Mouse (Mus musculus) B cell, adult (primary cell): ENCODE data around the gene Sel1l3. TPM values are rescaled to one million over a fixed set of nuclear protein-coding genes. Genes with fewer than 3 reads are reported as not detected.

Source experiments
- total RNA-seq: library from RNA; stranded (reverse); gene quantifications from 4 replicates; pipeline ENCODE4 v1.2.4, GENCODE M21; 2023; ENCODE audit not compliant: inconsistent age

The Sel1l3 gene
- 0.77 to 1.3 TPM (median 0.97 TPM) in 4 replicates for total RNA-seq

GRCm38 (mm10) chr5:53213711-53214352 is at the start of gene Sel1l3:
TSS of gene Sel1l3 (minus strand) at chr5:53213927.

Other genes starting within 250 kb of the Sel1l3 start
- not detected in 4 replicates for gene Slc34a2, start 175.8 kb downstream of the Sel1l3 start, total RNA-seq
- 38.0 to 55.7 TPM (median 51.6 TPM) in 4 replicates for gene Smim20, start 53.2 kb upstream of the Sel1l3 start, total RNA-seq